In genomic region chr13:49381230-49381629, GRCm38 (mm10) we compare ENCODE assay signal across 8 mouse cellular contexts. TPM values are rescaled to one million over a fixed set of nuclear protein-coding genes. Genes with fewer than 3 reads are reported as not detected.
DNase-seq lines count a peak whose midpoint lies in the region; ATAC-seq lines count a peak whose summit lies in the region.

No protein-coding gene starts in this region.

- ATAC-seq in hindbrain, embryonic 15.5 days (ENCODE audit: low FRiP score, low read depth): peak; percentile 54

- no peaks in the 10 kb centered on the region for H3K4me1 ChIP-seq in hindbrain, embryonic 15.5 days (replicated peaks)

- DNase-seq in NIH3T3 (ENCODE audit: low read depth): peak; percentile 89
- DNase-seq in cerebellum, adult 9-10 months: peak; percentile 87
- peak; percentile 69 to 81 for DNase-seq in frontal cortex, postnatal 14 days (ENCODE audit: low spot score in 2 of 2)
- peak; percentile 77 to 86 for DNase-seq in layer of hippocampus, postnatal 36 days
- DNase-seq in lung, postnatal 4 days: peak; percentile 88 to 93
- DNase-seq in retina, postnatal 7 days (ENCODE audit: low read depth, low spot score): peak; percentile 81
- peak; percentile 70 to 88 for DNase-seq in urinary bladder, adult 18-20 months (ENCODE audit: low spot score in 2 of 2)

- H3K36me3 ChIP-seq in hindbrain, embryonic 15.5 days: peaks cover 89% of the 10 kb centered on the region

- no peaks in the 10 kb centered on the region for H3K9me3 ChIP-seq in hindbrain, embryonic 15.5 days

- H3K9ac ChIP-seq in hindbrain, embryonic 15.5 days: no peak overlapping the region

- H3K4me2 ChIP-seq in hindbrain, embryonic 15.5 days: no peak overlapping the region

- H3K4me3 ChIP-seq in hindbrain, embryonic 15.5 days: no peak overlapping the region

- 0 out of 2 replicates have a peak overlapping the region, but pooled peaks have one; percentile 25 for H3K27ac ChIP-seq in hindbrain, embryonic 15.5 days (replicated peaks)

- WGBS in hindbrain, embryonic 15.5 days: 25% methylated on average over 3 of the region's 3 CpGs

- no peaks in the 10 kb centered on the region for H3K27me3 ChIP-seq in hindbrain, embryonic 15.5 days

RNA-seq across cellular contexts. Expression of gene Ippk, which starts 39.8 kb away (rescaled TPM):
- polyA plus RNA-seq in hindbrain, embryonic 15.5 days (2015; fragmentation: Nextera tagmentation; extraction: Ambion mirVana): 12.3 and 13.2 TPM in 2 replicates
- total RNA-seq in layer of hippocampus, postnatal 36 days (2021): 10 to 100 TPM; 34.5 to 37.9 TPM

RNA-seq across cellular contexts. Expression of gene Bicd2, which starts 39.8 kb away (rescaled TPM):
- polyA plus RNA-seq in hindbrain, embryonic 15.5 days (2015; fragmentation: Nextera tagmentation; extraction: Ambion mirVana): 28.7 and 28.9 TPM in 2 replicates
- 10 to 100 TPM; 54.5 to 59.8 TPM for total RNA-seq in layer of hippocampus, postnatal 36 days (2021)
